Mouse (Mus musculus) ES-Bruce4 (cell line): ENCODE data around the gene Nrg3.

ENCODE experiments used
- CTCF ChIP-seq: IDR thresholded peaks from one replicate; pipeline ENCODE4 v1.8.1; 2011; ENCODE audit warnings: low read depth, low read length
- EP300 ChIP-seq: IDR thresholded peaks from 2 replicates; pipeline ENCODE4 v1.6.1; 2011; ENCODE audit warnings: low read depth, low read length; ENCODE audit not compliant: insufficient read depth
- POLR2A ChIP-seq: IDR thresholded peaks from one replicate; pipeline ENCODE4 v1.8.1; 2011; ENCODE audit warnings: low read length; ENCODE audit not compliant: insufficient read depth

GRCm38 (mm10) chr14:38597735-38598134 is 875.2 kb downstream of the Nrg3 start:
- TF ChIP-seq CTCF: no peak
- no peak for TF ChIP-seq POLR2A
- TF ChIP-seq EP300: no peak
